Mouse (Mus musculus): ENCODE measurements around the gene Lrrc10b. TPM values are rescaled to one million over a fixed set of nuclear protein-coding genes. Genes with fewer than 3 reads are reported as not detected.
A peak's percentile ranks its signal among the peaks of the same experiment; 100 is the strongest.

Gene Lrrc10b
- polyA plus RNA-seq, 2 experiments: 0.06 to 0.08 TPM

DNA sequence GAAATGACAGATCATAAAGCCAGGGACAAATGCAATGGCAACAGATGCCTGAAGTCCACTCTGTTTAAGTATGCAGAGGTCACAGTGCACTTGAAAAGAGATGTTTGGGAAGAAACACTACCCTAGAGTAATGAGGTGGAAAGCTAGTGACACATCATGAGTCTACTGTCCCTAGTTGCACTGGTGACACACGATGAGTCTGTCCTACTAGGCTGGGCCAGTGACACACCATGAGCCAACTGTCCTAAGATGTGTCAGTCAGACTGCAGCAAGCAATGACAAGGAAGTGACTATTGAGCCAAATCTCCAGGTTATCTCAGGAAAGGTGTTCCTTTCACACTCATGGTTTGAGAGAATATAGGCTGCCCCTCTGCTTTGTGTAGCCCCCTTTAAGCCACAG is 38.4 kb upstream of the Lrrc10b start:
- no peaks in the 10 kb centered on the region for H3K27me3 ChIP-seq (ENCODE audit: control insufficient read depth, insufficient read depth, low read length)
- H3K36me3 ChIP-seq (replicated peaks; ENCODE audit: control insufficient read depth, insufficient read depth, low read depth): peaks cover 4% of the 10 kb centered on the region
- no peaks in the 10 kb centered on the region; a peak in 1 of 4 replicates for H3K4me1 ChIP-seq (replicated peaks; ENCODE audit: control insufficient read depth in 2 of 2, insufficient read depth in 2 of 2, low read length in 1 of 2)
- H3K4me2 ChIP-seq (ENCODE audit: low read depth): no peak overlapping the region
- 55% methylated on average over 1 of the region's 1 CpGs for WGBS (ENCODE audit: insufficient replicate concordance)
- H3K9me3 ChIP-seq (ENCODE audit: control insufficient read depth, low read length): no peaks in the 10 kb centered on the region
- no peak overlapping the region for H3K4me3 ChIP-seq (ENCODE audit: insufficient read depth in 1 of 2, low read depth in 2 of 2, low read length in 2 of 2)
- ATAC-seq (ENCODE audit: insufficient read depth) (no peak), DNase-seq (ENCODE audit: low read depth in 3 of 3, low spot score in 3 of 3) (no peak)
- H3K9ac ChIP-seq (replicated peaks): no peak overlapping the region
- H3K27ac ChIP-seq: no peak overlapping the region
- TF ChIP-seq EP300 (IDR thresholded peaks at IDR 0.05; ENCODE audit: low read depth) (no peak), CTCF (IDR thresholded peaks at IDR 0.05; ENCODE audit: low read depth) (no peak)

GRCm38 (mm10) chr19:10486264-10486738 is 29.0 kb upstream of the Lrrc10b start:
- Histone ChIP-seq H3K9ac (replicated peaks) (no peak overlapping the region), H3K9me3 (ENCODE audit: control insufficient read depth, low read length) (no peaks in the 10 kb centered on the region), H3K4me2 (ENCODE audit: low read depth) (no peak overlapping the region), H3K27ac (no peak overlapping the region), H3K36me3 (replicated peaks; ENCODE audit: control insufficient read depth, insufficient read depth, low read depth) (no peaks in the 10 kb centered on the region), H3K4me3 (ENCODE audit: insufficient read depth in 1 of 2, low read depth in 2 of 2, low read length in 2 of 2) (no peak overlapping the region), H3K27me3 (ENCODE audit: control insufficient read depth, insufficient read depth, low read length) (no peaks in the 10 kb centered on the region), H3K4me1 (replicated peaks; ENCODE audit: control insufficient read depth in 2 of 2, insufficient read depth in 2 of 2, low read length in 1 of 2) (no peaks in the 10 kb centered on the region)
- 19% methylated on average over 9 of the region's 9 CpGs for WGBS (ENCODE audit: insufficient replicate concordance)
- TF ChIP-seq EP300 (IDR thresholded peaks at IDR 0.05; ENCODE audit: low read depth) (no peak), CTCF (IDR thresholded peaks at IDR 0.05; ENCODE audit: low read depth) (peak; percentile 90)
- no peak for ATAC-seq (ENCODE audit: insufficient read depth)
- DNase-seq (ENCODE audit: low read depth in 3 of 3, low spot score in 3 of 3): peak; percentile 26 to 44 (median 33)

DNA sequence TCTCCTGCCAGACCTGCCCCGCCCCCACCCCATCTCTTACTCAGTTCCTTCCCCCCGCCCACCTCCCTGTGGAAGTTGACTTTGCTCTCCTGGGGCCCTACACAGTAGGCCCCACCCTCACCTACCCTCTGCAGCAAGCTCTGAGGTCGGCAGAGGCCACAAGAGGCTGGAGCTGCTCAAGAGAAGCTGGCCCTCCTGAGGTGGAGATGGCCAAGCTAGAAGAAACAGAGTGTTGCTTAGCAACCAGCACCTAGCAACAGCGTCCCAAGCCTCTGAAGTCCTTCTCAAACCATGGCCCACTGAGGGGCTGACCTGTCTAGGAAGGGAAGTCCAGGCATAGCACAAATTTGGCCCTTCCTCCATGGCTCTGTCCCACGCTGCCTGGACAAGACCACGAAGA is 25.4 kb upstream of the Lrrc10b start, which contains the start of gene Ppp1r32:
TSS of gene Ppp1r32 (minus strand) at position 226 of the 400 bp plus-strand sequence.
- no peak for ATAC-seq (ENCODE audit: insufficient read depth)
- Histone ChIP-seq H3K4me2 (ENCODE audit: low read depth) (no peak within 1 kb of the TSS), H3K36me3 (replicated peaks; ENCODE audit: control insufficient read depth, insufficient read depth, low read depth) (no peaks in the 10 kb centered on the region), H3K27ac (no peak within 1 kb of the TSS), H3K9ac (replicated peaks) (no peak within 1 kb of the TSS), H3K4me3 (ENCODE audit: insufficient read depth in 1 of 2, low read depth in 2 of 2, low read length in 2 of 2) (no peak within 1 kb of the TSS), H3K4me1 (replicated peaks; ENCODE audit: control insufficient read depth in 2 of 2, insufficient read depth in 2 of 2, low read length in 1 of 2) (no peaks in the 10 kb centered on the region), H3K27me3 (ENCODE audit: control insufficient read depth, insufficient read depth, low read length) (no peaks in the 10 kb centered on the region), H3K9me3 (ENCODE audit: control insufficient read depth, low read length) (no peaks in the 10 kb centered on the region)
- 34% methylated on average over 6 of the region's 6 CpGs for WGBS (ENCODE audit: insufficient replicate concordance)
- no peak for DNase-seq (ENCODE audit: low read depth in 3 of 3, low spot score in 3 of 3)
- TF ChIP-seq CTCF (IDR thresholded peaks at IDR 0.05; ENCODE audit: low read depth) (no peak), EP300 (IDR thresholded peaks at IDR 0.05; ENCODE audit: low read depth) (no peak)

DNA sequence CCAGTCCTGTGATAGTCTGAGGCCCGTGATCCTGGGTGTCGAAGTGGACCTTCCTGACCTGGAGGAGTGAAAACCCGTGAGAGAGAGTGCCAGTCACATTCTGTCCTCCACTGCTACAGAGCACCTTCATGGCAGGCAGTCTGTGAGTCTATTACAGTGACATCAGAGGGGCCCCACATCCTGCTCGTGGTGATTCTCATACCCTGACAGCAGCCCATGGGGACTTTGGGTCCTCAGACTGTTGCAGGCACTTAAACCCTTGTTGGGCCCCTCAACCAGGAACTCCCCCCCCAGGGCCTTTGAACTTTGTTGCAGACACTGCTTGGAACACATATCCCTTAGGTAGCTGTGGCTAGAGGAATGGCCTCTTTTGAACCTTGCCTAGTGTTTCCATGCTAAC is 22.3 kb upstream of the Lrrc10b start:
- H3K27ac ChIP-seq: no peak overlapping the region

DNA sequence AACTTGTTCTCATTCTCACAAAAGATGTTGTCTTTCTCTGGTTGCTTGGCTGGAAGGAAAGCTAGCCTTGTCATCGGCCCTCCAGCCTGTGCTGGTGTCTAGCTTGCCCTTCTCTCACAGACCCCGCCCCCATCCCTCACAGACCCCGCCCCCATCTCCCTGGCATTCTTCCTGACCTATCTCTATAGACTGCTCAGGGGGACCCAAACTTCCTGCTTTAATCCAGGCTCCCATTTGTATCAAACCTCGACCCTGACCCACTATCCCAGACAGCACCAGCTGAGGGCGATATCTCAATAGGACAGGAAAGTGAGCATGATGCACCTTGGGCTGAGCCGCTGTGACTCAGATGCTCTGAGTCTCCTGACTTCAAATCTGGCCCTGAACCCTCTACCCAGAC is 16.5 kb upstream of the Lrrc10b start:
- DNase-seq (ENCODE audit: low read depth in 3 of 3, low spot score in 3 of 3) (no peak), ATAC-seq (ENCODE audit: insufficient read depth) (no peak)
- 23% methylated on average over 6 of the region's 6 CpGs for WGBS (ENCODE audit: insufficient replicate concordance)
- H3K4me1 ChIP-seq (replicated peaks; ENCODE audit: control insufficient read depth in 2 of 2, insufficient read depth in 2 of 2, low read length in 1 of 2): no peaks in the 10 kb centered on the region
- H3K9me3 ChIP-seq (ENCODE audit: control insufficient read depth, low read length): no peaks in the 10 kb centered on the region
- no peaks in the 10 kb centered on the region for H3K36me3 ChIP-seq (replicated peaks; ENCODE audit: control insufficient read depth, insufficient read depth, low read depth)
- H3K27me3 ChIP-seq (ENCODE audit: control insufficient read depth, insufficient read depth, low read length): no peaks in the 10 kb centered on the region
- no peak overlapping the region for H3K9ac ChIP-seq (replicated peaks)
- no peak overlapping the region for H3K4me2 ChIP-seq (ENCODE audit: low read depth)
- H3K27ac ChIP-seq: no peak overlapping the region
- TF ChIP-seq CTCF (IDR thresholded peaks at IDR 0.05; ENCODE audit: low read depth): no peak
- TF ChIP-seq EP300 (IDR thresholded peaks at IDR 0.05; ENCODE audit: low read depth): no peak
- no peak overlapping the region for H3K4me3 ChIP-seq (ENCODE audit: insufficient read depth in 1 of 2, low read depth in 2 of 2, low read length in 2 of 2)

More for the DNA sequence above, 22.3 kb upstream of the Lrrc10b start:
- Histone ChIP-seq H3K4me2 (ENCODE audit: low read depth) (no peak overlapping the region), H3K4me1 (replicated peaks; ENCODE audit: control insufficient read depth in 2 of 2, insufficient read depth in 2 of 2, low read length in 1 of 2) (no peaks in the 10 kb centered on the region), H3K4me3 (ENCODE audit: insufficient read depth in 1 of 2, low read depth in 2 of 2, low read length in 2 of 2) (no peak overlapping the region), H3K36me3 (replicated peaks; ENCODE audit: control insufficient read depth, insufficient read depth, low read depth) (no peaks in the 10 kb centered on the region), H3K9ac (replicated peaks) (no peak overlapping the region), H3K9me3 (ENCODE audit: control insufficient read depth, low read length) (no peaks in the 10 kb centered on the region), H3K27me3 (ENCODE audit: control insufficient read depth, insufficient read depth, low read length) (no peaks in the 10 kb centered on the region)
- no peak for TF ChIP-seq CTCF (IDR thresholded peaks at IDR 0.05; ENCODE audit: low read depth)
- TF ChIP-seq EP300 (IDR thresholded peaks at IDR 0.05; ENCODE audit: low read depth): no peak
- 35% methylated on average over 4 of the region's 4 CpGs for WGBS (ENCODE audit: insufficient replicate concordance)
- ATAC-seq (ENCODE audit: insufficient read depth) (no peak), DNase-seq (ENCODE audit: low read depth in 3 of 3, low spot score in 3 of 3) (no peak)
